Mouse (Mus musculus): ENCODE results near the gene Mphosph10. TPM values are rescaled to one million over a fixed set of nuclear protein-coding genes. Genes with fewer than 3 reads are reported as not detected.

Mphosph10 gene
- 135 and 144 TPM in 2 replicates for total RNA-seq (2017)

DNA sequence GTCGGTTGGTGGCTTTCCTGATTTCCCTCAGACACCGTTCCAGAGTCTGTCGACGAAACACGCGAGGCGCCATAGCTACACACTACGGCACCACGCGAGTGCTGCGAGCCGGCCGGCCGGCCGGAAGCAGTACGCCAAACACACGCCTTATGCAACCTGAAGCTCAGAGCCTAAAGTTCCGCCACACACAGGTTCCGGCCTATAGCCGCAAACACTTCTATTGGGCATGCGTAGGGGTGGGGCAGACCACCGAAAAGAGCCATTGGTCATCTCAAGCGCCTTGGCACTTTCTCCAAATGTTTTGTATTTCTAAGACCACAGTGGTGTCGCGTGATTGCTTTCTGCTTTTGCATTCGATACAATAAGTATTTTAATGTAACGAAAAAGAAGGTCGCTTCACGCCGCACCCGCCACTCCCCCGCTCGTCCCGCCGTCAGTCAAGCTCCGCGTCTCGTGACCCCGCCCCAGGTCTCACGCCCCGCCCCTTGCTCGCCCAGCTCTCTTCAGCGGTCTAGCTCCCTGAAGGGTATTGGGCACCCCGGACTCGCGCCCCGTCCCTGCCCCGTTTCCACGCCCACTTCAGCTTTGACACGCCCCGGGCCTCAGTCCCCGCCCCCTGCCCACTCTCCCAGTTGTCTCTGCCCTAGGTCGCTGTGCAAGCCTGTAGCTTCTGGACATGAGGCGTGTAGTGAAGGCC, at the start of gene Mphosph10, which contains the start of gene Mcee:
Mphosph10 (minus strand) TSS at position 147 of the 697 bp plus-strand sequence.
Mcee (plus strand) TSS at position 486 of the 697 bp plus-strand sequence.
- ATAC-seq (replicated peaks; ENCODE audit: low read depth, poor library complexity, severe bottlenecking): peak; percentile 89

DNA sequence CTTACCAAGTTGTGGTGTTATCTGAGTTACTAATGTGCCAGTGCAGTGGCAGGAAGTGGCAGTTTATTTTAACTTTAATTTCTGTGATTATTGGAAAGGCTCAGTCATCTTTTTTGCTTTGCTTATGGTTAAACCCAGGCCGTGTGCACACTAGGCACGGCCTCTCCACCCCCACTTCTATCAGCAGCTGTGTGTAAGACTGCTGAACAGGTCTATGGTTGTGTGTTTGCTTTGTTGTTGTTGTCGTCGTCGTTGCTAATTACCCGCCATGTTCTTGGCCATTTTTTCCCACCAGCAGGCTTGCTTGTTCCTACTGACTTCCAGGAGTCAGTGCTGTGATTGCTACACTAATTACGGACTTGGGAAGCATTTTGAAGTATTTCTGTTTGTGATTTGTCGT, 48.5 kb upstream of the Mphosph10 start:
- no peak for ATAC-seq (replicated peaks; ENCODE audit: low read depth, poor library complexity, severe bottlenecking)

DNA sequence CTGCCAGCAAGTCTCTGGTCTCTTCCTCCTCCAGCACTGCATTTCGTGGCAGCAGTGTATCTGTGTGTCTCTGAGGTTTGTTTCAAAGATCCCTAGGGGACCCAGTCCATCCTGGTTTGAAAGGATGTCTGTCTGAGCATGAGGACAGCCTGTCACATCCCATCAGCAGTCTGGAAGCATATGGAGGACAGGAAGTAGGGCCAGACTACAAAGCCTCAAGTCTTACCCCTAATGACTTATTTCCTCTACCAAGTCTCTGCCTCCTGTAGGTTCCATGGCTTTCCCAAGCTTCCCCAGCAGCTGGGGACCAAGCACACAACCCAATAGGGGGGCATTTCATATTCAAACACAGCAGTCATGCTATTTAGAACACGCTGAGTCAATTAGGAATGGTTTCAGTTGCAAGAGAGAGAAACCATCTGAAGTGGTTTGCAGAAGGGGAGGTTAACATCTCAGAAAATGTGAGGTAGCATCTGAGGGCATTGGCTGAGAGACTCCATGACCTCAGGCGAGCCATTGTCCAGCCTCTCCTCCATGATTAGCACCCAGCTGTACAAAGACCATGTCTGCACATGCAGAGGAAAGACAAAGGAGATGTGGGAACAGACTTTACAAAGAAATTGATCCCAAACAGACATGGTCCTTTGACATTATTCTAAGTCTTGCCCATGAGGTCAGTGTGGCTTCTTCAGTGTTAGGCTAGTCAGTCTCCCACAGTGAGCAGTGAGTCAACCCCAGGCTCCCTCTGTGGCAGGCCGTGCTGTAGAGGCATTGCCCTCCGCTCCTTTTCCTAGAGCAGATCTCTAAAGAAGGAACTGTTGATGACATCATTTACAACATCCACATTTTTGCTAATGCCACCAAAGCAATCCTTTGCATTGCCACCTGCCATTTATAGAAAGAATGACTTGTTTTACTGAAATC, 47.8 kb upstream of the Mphosph10 start:
- ATAC-seq (replicated peaks; ENCODE audit: low read depth, poor library complexity, severe bottlenecking): no peak

DNA sequence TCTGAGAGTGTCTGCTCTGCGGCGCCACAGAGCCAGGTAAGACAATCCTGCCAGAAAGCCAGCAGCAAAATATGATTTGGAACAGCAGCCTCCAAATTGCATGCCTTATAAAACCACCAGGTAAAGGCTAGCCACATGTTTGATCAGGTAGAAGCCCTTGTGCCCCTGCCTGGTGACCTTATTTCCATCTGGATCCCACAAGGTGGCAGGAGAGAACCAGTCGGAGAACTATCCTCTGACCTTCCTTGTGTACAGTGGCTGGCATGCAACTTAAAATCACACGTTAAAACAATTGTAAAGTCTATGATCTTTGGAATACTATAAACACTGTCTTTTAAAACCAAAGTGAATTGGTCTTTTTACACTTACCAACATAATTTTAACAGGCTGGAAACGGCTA, 32.8 kb upstream of the Mphosph10 start:
- ATAC-seq (replicated peaks; ENCODE audit: low read depth, poor library complexity, severe bottlenecking): no peak

DNA sequence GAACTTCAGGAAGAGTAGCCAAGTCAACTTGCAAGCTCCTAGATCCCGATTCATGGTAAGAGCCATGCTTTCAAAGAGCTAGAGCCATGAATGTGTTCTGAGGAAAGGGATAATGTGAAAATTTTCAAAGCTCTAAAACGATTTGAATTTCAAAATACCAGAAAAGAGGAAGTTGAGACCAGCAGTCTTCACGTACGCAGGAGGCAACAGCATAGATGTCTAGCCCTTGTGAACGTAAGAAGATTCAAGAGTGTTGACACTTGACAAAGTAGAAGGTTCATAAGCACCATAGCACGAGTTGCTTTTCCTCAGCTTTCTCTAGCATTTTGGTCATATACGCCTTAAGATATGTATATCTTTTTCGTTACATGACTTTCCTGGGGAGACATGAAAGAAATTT, 11.9 kb upstream of the Mphosph10 start:
- peak; percentile 56; the same call in 1 of the 2 replicates for ATAC-seq (replicated peaks; ENCODE audit: low read depth, poor library complexity, severe bottlenecking)

DNA sequence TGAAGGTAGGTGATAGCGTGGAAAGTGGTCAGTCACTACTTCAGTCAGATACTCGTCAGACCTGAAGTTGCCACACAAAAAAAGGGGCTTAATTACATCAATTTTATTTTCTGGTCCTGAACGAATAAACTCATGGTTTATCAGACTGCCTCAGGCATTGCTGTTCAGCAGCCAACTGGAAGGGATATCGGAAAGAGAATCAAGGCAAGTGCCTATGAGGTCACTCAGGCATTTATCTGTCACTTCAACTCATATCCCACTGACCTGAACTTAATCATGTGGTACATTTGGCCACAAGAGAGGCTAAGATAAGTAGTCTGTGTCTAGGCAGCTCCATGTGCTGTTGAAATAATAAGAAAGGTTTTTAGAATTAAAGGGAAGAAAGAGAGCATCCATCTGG, 10.4 kb upstream of the Mphosph10 start:
- ATAC-seq (replicated peaks; ENCODE audit: low read depth, poor library complexity, severe bottlenecking): no peak

DNA sequence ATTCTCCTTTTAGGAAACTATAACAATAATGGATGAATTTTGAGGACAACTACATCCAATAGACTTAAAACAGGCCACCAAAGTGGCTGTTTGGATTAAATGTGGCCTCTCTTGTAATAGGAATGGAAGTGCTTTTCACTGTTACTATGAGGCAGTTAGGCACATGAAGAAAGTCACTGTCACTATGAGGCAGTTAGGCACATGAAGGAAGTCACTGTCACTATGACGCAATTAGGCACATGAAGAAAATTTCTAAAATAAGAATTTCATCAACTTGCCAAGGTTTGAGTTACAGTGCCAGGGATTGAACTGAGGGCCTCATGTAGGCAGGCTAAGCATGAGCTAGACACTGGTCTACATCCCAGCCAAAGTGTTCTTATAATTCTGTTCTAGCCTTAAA, 8.7 kb upstream of the Mphosph10 start:
- peak; percentile 73 for ATAC-seq (replicated peaks; ENCODE audit: low read depth, poor library complexity, severe bottlenecking)

DNA sequence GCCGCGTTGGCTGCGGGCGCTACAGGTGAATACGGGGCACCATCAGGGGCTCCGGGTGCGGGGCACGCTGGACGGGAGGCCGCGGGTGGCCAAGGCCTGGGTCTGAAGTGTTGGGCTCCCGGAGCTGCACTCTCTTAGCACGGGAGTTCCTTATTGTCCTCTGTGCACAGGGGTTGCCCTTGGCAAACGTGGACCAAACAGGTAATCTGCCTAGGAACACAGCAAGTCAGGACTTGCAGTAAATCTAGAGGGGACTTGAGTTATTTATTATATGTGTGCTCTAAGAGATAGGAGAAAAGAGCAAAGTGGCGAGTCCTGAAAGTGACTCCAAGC, 717 bp upstream of the Mphosph10 start:
- ATAC-seq (replicated peaks; ENCODE audit: low read depth, poor library complexity, severe bottlenecking): no peak

DNA sequence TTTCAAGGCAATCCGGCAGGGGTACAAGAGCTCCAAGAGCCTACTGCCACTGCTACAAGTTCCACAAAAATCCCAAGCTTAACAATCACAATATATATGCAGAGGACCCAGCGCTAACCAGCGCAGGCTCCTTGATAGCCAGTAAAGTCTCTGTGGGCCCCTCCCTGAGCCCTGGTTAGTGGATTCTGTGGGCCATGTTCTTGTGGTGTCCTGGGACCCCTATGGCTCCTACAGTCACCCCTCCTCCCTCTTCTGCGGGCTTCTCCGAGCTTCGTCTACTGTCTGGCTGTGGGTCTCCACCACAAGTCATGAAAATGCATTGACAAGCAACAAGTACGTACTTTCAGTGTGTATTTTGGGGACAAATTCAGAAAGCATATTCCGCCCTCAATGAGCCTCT, 589 bp downstream of the Mphosph10 start:
- peak; percentile 14; the same call in 1 of the 2 replicates for ATAC-seq (replicated peaks; ENCODE audit: low read depth, poor library complexity, severe bottlenecking)

DNA sequence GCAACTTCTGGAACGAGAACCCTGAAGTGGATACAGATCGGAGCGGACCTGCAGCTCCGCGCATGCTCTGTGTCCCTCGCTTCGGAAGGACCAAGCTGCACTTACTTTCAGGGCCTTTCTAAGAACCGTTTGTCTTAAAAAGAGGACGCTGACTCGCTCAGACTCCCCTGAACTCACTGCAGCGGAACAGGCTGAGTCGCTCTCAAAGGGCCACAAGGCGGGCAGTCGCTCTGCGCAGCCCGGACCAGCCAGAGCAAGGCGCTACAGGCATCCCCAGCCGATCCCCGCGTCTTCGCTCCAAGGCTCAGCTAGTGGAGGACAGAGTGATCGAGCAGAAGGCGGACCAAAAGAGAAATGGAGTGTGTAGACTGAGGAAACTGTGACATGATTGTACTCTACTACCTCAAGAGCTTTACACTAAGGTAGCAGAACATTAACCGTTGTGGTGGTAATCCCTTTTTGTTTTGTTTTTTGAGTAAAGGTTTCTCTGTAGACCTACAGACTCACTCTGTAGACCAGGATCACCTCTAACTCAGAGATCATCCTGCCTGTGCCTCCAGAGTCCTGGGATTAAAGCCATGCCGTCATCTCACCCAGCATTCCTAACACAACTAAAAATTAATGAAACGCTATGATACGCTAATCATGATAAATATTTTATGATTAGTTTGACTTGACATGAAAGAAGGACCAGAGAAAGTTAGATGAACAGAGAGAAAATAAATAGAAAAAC, 18.1 kb downstream of the Mphosph10 start, which contains the start of gene Fan1:
Fan1 (minus strand) TSS at position 266 of the 733 bp plus-strand sequence.
- ATAC-seq (replicated peaks; ENCODE audit: low read depth, poor library complexity, severe bottlenecking): peak; percentile 99

DNA sequence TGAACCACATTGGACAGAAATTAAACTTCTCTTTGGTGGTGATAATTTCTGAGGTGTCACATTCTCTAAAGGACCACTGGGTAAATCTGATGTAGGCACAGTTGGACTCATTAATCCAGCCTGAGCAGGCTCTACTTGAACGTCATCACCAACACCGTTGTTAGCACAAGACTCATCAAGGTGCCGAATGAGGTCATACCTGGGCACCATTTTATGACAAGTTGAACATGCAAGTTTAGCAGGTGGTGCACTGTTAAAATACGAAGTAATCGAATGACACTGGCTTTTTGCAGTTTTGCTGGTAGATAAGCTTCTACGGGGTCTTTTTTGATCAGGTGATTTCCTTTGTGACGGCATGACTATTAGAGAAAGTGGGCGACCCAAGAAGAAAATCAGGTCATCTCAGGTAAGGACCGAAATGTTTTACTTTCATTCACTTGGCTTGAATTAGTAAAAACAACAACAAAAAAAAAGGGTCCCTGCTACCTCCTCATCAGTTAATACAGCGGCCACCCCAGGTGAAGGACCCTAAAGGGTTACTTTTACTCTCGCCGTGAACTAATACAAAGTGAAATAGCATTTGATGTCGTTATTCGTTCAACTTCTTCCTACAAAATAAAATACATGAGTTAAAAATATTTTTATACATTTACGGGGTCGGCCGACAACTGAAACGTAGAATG, 18.8 kb downstream of the Mphosph10 start:
- ATAC-seq (replicated peaks; ENCODE audit: low read depth, poor library complexity, severe bottlenecking): no peak

DNA sequence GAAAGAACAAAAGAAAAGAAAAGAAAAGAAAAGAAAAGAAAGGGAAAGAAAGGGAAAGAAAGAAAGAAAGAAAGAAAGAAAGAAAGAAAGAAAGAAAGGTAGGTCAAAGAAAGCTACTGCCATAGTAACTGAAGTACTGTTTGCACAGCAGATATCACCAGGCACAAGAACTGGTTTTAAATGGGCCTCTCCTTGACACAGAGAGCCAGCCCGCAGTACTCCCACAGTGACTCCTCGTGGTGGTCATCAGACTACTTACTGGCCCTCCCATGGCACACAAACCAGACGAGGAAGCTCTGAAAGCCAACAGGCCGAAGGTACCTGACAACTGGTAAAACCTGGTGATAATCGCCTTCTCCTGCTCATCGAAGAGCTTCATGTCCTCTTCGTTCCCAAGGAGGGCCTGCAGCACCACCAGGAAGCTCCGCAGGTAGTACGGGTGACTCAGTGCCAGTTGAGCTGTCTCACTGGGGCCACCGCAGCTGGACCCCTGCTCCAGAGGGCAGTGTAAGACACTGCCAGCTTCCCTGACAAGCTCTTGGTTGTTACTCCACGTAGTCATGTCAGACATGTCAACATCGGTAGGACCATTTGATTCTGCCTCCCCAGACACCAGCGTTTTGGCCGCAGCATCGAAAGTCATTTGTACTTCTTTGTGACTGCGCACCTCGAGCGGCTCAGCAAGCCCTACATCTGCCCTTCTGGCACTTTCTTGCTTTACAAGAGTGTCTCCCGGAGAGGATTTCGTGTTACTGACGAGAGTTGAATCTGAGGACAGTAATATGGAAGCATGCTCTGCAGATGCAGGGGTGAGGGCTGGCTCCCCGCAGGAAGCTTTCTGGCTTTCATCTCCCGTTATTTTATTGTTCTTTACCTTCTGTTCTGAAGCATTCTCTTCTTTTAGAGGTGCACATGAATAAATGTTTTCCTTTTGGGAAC, 19.9 kb downstream of the Mphosph10 start:
- ATAC-seq (replicated peaks; ENCODE audit: low read depth, poor library complexity, severe bottlenecking): no peak

DNA sequence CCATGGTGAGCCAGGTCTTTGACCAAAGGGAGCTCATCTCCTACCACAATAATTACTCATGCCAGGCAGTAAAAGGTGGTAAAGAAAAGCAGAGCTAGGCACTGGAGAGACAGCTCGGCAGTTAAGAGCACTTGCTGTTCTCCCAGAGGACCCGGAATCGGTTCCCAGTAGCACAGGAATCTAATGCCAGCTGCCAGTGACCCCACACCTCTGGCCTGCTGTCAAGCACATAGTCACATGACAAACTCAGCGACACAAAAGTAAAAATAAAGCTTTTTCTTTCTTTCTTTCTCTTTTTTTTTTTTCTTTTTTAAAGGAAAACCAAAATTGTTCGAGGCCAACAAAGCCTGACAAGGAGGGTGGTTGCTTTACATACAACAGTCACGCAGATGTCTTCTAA, 22.2 kb downstream of the Mphosph10 start:
- no peak for ATAC-seq (replicated peaks; ENCODE audit: low read depth, poor library complexity, severe bottlenecking)

DNA sequence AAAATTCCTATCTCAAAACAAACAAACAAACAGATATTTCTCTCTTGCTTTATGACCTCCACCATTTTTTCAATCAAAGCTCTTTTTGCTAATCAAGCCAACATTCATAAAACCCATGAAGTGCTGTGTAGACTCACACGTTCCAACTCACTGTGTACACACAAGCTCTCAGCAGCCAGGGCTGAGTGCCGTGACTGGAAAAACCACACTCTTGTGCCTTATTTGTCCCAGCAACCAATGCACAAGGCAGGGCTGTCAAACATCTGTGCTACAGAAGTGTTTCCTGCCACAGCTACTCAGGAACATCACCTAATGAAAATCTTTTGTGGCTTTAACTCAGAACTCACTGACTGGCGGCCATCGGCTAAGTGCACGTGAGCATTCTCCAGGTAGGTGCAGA, 26.2 kb downstream of the Mphosph10 start:
- ATAC-seq (replicated peaks; ENCODE audit: low read depth, poor library complexity, severe bottlenecking): no peak

DNA sequence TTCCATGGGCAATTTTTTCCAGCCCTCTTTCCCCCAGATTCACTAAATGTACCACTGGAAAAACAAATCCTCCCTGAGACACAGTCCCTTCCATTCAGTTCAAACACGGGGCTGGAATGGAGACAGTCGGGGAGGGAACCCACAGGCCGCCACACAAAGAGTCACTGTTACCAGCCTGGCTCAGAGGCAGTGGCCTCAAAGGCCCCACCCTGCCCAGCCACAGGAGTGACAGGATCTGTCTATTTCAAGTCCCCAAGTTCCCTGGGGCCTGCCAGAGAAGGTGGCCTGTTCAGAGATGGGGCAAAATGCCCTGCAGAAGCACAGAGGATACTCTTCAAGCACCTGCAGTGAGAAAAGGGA, 31.5 kb downstream of the Mphosph10 start:
- ATAC-seq (replicated peaks; ENCODE audit: low read depth, poor library complexity, severe bottlenecking): no peak

DNA sequence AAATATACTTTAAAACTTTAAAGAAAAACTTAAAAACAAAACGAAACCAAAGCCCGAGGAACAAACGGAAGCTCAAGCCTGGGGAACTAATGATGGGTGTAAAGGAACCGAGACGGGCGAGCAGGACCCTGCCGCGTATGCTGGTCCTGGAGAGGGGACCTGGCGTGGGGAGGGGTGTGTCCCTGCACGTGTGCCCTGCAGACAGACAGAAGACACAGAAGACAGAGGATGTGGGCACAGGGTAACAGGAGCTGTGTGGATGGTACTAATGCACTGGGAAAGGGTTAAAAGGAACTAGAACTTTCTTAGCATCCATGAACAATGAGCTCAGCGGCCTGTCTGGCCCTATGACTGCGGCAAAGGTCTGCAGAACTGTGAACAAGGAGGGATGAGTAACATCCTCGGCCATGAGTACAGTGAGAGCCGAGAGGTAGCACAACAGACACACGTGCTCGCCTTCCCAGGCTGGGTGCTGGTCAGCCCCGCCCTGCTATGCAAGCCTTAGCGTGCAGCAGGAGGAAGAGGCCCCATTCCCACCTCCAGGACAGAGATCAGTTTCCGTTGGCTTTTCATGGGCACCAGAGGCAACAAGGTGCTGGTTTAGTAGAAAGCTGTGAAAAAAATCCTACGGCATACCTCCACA, 32.0 kb downstream of the Mphosph10 start:
- ATAC-seq (replicated peaks; ENCODE audit: low read depth, poor library complexity, severe bottlenecking): no peak

DNA sequence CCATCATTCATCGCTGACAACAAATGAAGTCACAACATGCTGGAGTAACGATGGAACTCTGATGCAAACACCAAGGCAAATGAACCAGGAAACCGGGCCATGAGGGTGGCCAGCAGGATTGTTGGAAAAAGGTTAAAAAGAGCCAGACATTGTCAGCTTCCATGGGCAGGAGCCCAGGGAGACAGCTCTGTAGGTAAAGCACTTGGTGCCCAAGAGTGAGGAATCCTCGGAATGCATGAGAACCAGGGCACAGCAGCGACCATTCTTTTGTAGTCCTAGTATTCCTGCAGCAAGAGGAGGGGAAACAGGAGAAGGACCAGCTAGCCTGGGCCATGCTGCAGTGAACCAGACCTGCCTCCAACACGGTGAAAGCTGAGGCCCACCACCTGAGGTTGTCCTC, 33.4 kb downstream of the Mphosph10 start:
- ATAC-seq (replicated peaks; ENCODE audit: low read depth, poor library complexity, severe bottlenecking): no peak

DNA sequence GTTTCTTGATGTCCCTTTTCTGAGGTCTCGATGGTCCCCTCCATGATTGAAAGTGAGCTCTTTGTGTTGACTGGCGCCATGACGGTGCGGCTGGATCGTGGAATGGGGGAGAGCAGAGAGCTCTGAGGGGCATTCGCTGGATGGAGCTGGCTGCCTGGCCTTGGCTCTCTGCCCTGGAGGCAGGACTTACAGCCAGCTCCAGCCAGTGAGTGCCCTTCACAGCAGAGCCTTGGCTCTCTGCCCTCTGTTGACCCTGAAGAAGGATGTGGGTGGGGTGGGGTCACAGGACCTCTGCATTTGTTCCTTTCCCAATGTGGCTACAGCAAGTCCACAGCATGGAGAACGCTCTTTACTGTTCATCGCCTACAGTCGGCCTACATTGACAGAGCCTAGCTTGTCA, 34.7 kb downstream of the Mphosph10 start:
- ATAC-seq (replicated peaks; ENCODE audit: low read depth, poor library complexity, severe bottlenecking): no peak

DNA sequence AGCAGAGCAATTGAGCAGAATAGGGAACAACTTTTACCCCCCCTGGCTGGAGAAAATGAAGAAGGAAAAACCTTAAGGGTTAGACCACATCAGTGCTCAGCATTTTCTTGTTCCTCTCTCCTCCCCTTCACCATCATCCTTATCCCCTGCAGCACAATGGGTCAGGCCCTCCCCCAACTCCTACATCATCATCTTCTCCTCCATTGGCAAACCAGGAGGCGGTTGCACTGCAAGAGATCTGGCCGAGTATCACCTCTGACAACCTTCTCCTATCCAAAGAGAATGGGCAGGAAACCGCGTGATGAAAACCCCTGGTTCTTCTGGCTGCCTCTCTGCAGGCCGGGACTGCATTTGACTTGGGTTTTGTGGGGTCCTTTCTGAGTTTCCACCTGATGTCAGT, 35.4 kb downstream of the Mphosph10 start:
- no peak for ATAC-seq (replicated peaks; ENCODE audit: low read depth, poor library complexity, severe bottlenecking)
